Mouse (Mus musculus) effector memory CD4-positive, alpha-beta T cell, adult 7 months (primary cell): ENCODE results near the gene Vmn2r32. TPM values are rescaled to one million over a fixed set of nuclear protein-coding genes. Genes with fewer than 3 reads are reported as not detected.

Source experiments
- polyA plus RNA-seq: library from polyadenylated mRNA; unstranded; fragments of 100-300 nt; shearing (Covaris generic); gene quantifications from one replicate; pipeline ENCODE4 v1.2.1, GENCODE M21; 2017

Vmn2r32 gene
- not detected for polyA plus RNA-seq

GRCm38 (mm10) chr7:7479918-7480317 lies at the start of gene Vmn2r32:
Gene Vmn2r32 (minus strand): TSS chr7:7480018.

Other genes with a start within 250 kb of the Vmn2r32 start
- gene Vmn2r29, start 232.7 kb downstream of the Vmn2r32 start, polyA plus RNA-seq = not detected
- 0.85 TPM for gene Gm45844, start 201.7 kb downstream of the Vmn2r32 start, polyA plus RNA-seq
- 65.0 TPM for gene Clcn4, start 179.2 kb downstream of the Vmn2r32 start, polyA plus RNA-seq
- not detected for gene Vmn2r30, start 142.4 kb downstream of the Vmn2r32 start, polyA plus RNA-seq
- not detected for gene Gm45783, start 105.4 kb downstream of the Vmn2r32 start, polyA plus RNA-seq
- gene Vmn2r31, start 80.3 kb downstream of the Vmn2r32 start, polyA plus RNA-seq = 0.20 TPM
- gene Vmn2r33, start 86.8 kb upstream of the Vmn2r32 start, polyA plus RNA-seq = not detected
- not detected for gene Vmn2r34, start 209.5 kb upstream of the Vmn2r32 start, polyA plus RNA-seq